Mouse (Mus musculus): Measurements from ENCODE around the gene Eri3.

DNA sequence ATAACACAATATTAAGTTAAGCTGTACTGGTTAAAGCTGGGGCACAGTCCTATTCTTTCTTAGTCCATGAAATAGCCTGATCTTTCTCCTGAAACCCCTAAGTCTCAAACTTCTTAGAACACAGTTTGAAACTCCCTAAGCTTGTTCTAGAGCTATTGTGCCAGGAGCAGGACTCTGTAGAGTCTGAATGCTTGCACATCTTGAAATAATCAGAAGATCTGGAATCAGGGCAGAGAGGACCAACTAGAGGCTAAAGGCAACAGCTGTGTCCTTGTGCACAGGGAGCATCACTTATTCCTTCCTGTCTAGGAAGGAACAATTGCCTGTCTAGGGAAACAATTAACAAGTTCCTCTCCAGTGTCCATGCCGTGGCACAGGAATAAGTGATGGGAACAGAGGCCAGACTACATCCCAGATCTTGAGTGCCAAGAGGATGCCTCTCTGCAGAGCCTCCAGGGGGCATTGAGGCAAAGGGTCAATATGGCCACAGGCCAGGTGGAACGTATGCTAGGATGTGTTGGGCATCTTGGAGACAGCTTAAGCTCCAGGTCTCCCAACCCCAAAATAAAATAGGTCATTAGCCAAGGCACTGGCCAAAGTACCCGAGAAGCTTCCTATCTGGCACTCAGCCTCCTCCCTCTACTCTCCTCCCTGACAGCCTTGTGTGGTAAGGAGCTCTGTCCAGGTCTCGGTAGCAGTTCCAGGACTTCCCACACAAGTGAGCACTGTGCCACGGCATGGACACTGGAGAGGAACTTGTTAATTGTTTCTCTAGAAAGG, 56.9 kb downstream of the Eri3 start:
- TF ChIP-seq CTCF (IDR thresholded peaks at IDR 0.05; ENCODE audit: borderline replicate concordance, insufficient read depth, low read depth, low read length) (no peak), POLR2A (IDR thresholded peaks at IDR 0.05; ENCODE audit: borderline replicate concordance, insufficient read depth, low read length) (no peak)

Measured in cerebellum, adult 2 months (tissue).